Mouse (Mus musculus) lung, adult 18-20 months (tissue): ENCODE measurements at regions not wholly inside any gene's neighbourhood (a gene's known extent, or its start where the extent isn't known, plus 50 kb on each side); places are given as distances from the start of the nearest gene placed in this dataset.

Experiments used
- DNase-seq, 2 experiments: peaks; one replicate each; pipeline ENCODE4 v3.0.0; 2022; ENCODE audit warnings: mixed read lengths in 2 of 2

- DNase-seq: no peak
Measured at GRCm38 (mm10) chr6:54754810-54755209, 61.9 kb upstream of the Znrf2 start.

- no peak for DNase-seq
Measured at GRCm38 (mm10) chr6:54757511-54757911, 59.2 kb upstream of the Znrf2 start.

GRCm38 (mm10) chr6:54758112-54758511 is 58.6 kb upstream of the Znrf2 start:
- peak; percentile 26 to 39 for DNase-seq

- no peak for DNase-seq
Measured at GRCm38 (mm10) chr6:54759263-54759662, 57.5 kb upstream of the Znrf2 start.

GRCm38 (mm10) chr6:54759942-54760498 is 56.7 kb upstream of the Znrf2 start:
- DNase-seq: peak; percentile 31 to 34

GRCm38 (mm10) chr6:54760541-54760940 is 56.2 kb upstream of the Znrf2 start:
- no peak for DNase-seq

GRCm38 (mm10) chr6:54762021-54762420 is 54.7 kb upstream of the Znrf2 start:
- DNase-seq: no peak

- no peak for DNase-seq
Measured at GRCm38 (mm10) chr6:54762499-54762898, 54.2 kb upstream of the Znrf2 start.

- no peak for DNase-seq
Measured at GRCm38 (mm10) chr6:54763669-54764068, 53.0 kb upstream of the Znrf2 start.

GRCm38 (mm10) chr6:54765715-54766114 is 51.0 kb upstream of the Znrf2 start:
- no peak for DNase-seq

- DNase-seq: no peak
Measured at GRCm38 (mm10) chr6:54766485-54767112, 50.1 kb upstream of the Znrf2 start.
